Mouse (Mus musculus): ENCODE measurements around the gene Megf11. TPM values are rescaled to one million over a fixed set of nuclear protein-coding genes. Genes with fewer than 3 reads are reported as not detected.

Megf11 gene
- polyA plus RNA-seq, 1 experiment from 2014 or later, result 5.6 TPM

DNA sequence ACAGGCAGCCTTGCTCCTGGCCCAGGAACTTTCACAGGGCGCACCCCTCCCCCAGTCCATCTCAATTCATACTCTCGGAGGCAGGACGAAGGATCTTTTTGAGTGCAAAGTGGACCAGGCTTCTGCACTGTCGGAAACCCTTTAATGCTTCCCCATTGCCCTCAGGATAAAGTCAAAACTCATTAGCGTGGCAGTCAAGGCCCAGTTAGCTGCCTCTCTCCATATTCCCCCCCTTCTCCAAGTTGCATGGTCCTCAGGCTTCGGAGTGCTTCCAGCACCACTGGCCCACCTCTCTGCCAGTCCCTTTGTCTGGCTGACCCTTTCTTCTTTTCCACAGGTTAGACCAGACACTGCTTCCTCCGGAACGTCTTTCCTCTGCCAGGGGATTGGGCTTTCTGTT, 16.7 kb downstream of the Megf11 start:
- Histone ChIP-seq H3K36me3 (no peaks in the 10 kb centered on the region), H3K27me3 (ENCODE audit: insufficient read depth, poor library complexity, severe bottlenecking) (peaks cover 12% of the 10 kb centered on the region; the same call in 1 of the 2 replicates), H3K4me1 (replicated peaks) (0 out of 2 replicates have a peak, but pooled peaks cover 5% of the 10 kb centered on the region), H3K4me3 (no peak overlapping the region), H3K9me3 (no peaks in the 10 kb centered on the region), H3K27ac (no peak overlapping the region)
- 79% methylated on average over 8 of the region's 8 CpGs for WGBS
- no peak for DNase-seq (ENCODE audit: low spot score)

DNA sequence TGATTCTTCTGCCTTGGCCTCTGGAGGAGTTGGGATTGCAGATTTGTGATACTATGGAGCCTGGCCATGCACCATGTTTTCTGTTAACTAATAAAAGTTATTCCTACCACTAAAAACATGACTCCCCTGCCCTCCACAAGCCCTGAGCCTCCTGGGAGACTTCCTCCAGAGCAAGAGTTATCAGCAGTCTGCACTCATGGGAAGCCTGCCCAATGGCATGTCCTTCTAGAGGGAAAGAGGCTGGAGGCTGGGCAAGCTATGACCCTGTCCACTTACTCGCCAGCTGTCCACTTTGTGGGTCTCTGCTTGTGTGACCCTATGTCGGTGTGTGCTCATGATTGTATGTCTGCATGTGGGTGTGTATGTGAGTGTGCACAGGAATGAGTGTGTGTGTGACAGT, 21.4 kb downstream of the Megf11 start:
- Histone ChIP-seq H3K4me3 (no peak overlapping the region), H3K36me3 (no peaks in the 10 kb centered on the region), H3K27me3 (ENCODE audit: insufficient read depth, poor library complexity, severe bottlenecking) (0 out of 2 replicates have a peak, but pooled peaks cover 6% of the 10 kb centered on the region), H3K4me1 (replicated peaks) (0 out of 2 replicates have a peak, but pooled peaks cover 7% of the 10 kb centered on the region), H3K9me3 (no peaks in the 10 kb centered on the region), H3K27ac (no peak overlapping the region)
- DNase-seq (ENCODE audit: low spot score), result no peak
- WGBS, result 84% methylated on average over 2 of the region's 2 CpGs

DNA sequence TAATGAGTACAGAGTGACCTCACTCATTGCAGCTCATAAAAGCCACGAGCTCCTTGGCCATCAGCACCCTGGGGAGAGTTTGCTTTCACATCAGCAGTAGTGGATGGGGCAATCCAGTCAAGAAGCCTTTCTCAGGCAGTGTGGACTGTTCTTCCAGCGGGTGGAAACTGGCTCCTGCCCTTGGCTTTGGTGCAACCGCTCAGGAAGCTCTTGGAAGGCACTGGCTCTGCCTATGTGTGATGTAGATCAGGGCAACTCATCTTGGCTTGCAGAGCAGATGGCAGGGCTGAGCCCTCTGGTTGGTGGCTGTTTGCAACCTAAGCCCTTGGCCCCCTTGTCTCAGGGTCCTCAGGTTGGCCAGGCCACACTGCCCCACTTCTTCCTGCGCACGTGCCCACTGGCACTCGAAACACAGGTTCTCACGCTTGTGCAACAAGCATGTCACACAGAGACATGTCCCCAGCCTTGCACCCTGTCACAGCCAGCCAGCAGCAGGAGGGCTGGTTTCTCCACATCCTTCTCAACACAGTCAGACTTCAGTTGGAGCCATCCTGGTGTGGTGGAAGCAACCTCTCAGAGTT, 22.1 kb downstream of the Megf11 start:
- Histone ChIP-seq H3K9me3 (no peaks in the 10 kb centered on the region), H3K27ac (no peak overlapping the region), H3K36me3 (no peaks in the 10 kb centered on the region), H3K4me1 (replicated peaks) (0 out of 2 replicates have a peak, but pooled peaks cover 4% of the 10 kb centered on the region), H3K27me3 (ENCODE audit: insufficient read depth, poor library complexity, severe bottlenecking) (0 out of 2 replicates have a peak, but pooled peaks cover under 1% of the 10 kb centered on the region), H3K4me3 (no peak overlapping the region)
- DNase-seq (ENCODE audit: low spot score), result no peak
- 84% methylated on average over 7 of the region's 7 CpGs for WGBS

DNA sequence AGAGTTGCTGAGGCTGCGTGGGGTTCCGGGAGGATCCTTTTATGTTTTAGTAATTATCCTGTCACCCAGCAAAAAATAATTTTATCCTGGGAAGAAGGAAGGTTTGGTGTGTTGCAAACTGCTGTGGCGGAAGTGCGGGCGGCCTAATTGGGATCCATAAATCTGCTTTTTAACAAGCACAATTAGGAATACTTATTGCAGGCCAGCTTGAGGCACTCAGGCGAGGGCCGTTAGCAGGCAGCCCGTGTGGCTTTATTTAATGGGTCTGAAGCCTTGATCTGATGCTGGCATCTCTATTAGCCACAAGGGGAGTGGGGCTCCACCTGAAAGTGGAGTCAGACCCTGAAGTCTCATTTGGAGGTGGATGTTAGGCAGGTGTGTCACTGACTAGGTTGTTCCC, 23.4 kb downstream of the Megf11 start:
- H3K4me3 ChIP-seq, result no peak overlapping the region
- H3K36me3 ChIP-seq, result no peaks in the 10 kb centered on the region
- no peaks in the 10 kb centered on the region for H3K27me3 ChIP-seq (ENCODE audit: insufficient read depth, poor library complexity, severe bottlenecking)
- no peak overlapping the region for H3K27ac ChIP-seq
- 0 out of 2 replicates have a peak, but pooled peaks cover 4% of the 10 kb centered on the region for H3K4me1 ChIP-seq (replicated peaks)
- WGBS, result 88% methylated on average over 8 of the region's 8 CpGs
- DNase-seq (ENCODE audit: low spot score), result no peak
- no peaks in the 10 kb centered on the region for H3K9me3 ChIP-seq

DNA sequence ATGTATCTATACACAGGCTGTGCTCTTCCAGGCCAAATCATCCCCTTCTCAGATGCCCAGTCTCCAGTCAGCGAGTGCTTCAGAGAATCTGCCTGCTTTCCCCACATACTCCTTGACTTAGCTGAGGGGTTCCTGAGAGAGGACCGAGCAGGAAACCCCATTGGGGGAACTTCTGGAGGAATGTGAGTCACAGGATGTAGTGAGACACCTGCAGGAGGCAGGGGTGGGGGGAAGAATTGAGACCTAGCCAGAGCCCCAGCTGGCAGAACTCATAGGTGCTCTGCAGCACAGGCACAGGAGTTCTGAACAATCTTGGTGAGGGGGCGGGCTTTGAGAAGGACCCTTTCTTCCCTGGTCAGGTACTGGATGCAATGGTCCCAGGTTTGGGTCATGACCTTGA, 35.0 kb downstream of the Megf11 start:
- Histone ChIP-seq H3K9me3 (no peaks in the 10 kb centered on the region), H3K36me3 (no peaks in the 10 kb centered on the region), H3K4me1 (replicated peaks) (0 out of 2 replicates have a peak, but pooled peaks cover 4% of the 10 kb centered on the region), H3K4me3 (no peak overlapping the region), H3K27ac (no peak overlapping the region), H3K27me3 (ENCODE audit: insufficient read depth, poor library complexity, severe bottlenecking) (no peaks in the 10 kb centered on the region)
- no peak for DNase-seq (ENCODE audit: low spot score)
- WGBS, result 87% methylated on average over 3 of the region's 3 CpGs

DNA sequence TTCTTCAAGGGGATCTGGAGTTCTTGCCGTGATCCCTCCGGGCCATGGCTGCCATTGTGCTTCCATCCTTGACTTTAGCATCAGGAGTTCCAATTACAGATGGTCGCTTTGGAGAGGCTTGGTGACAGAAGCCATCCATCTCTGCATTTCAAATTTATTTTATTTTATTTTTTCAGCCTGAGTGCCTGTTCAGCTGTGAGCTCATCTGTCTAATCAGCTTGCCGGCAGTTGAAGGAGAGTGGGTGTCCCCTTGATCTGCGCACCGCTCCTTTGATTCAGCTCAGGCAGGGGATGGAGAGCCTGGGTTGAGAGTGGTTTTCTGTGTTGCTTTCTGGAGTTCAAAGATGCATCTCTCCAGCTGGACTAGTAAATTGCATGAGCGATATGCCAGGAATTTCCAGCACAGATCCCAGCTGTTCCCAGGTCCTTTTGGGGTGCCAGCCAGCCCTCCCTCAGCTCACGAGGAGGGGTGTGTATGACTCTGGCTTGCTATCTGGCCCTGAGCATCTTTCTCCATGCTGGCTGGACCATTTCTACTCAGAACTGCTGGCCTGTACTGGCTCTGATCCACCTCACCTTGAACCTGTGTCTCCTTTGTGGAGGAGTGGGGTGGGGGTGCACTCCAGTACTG, 36.7 kb downstream of the Megf11 start:
- Histone ChIP-seq H3K4me3 (no peak overlapping the region), H3K27me3 (ENCODE audit: insufficient read depth, poor library complexity, severe bottlenecking) (no peaks in the 10 kb centered on the region), H3K36me3 (no peaks in the 10 kb centered on the region), H3K9me3 (no peaks in the 10 kb centered on the region), H3K27ac (no peak overlapping the region), H3K4me1 (replicated peaks) (0 out of 2 replicates have a peak, but pooled peaks cover 4% of the 10 kb centered on the region)
- no peak for DNase-seq (ENCODE audit: low spot score)
- WGBS, result 85% methylated on average over 8 of the region's 8 CpGs

DNA sequence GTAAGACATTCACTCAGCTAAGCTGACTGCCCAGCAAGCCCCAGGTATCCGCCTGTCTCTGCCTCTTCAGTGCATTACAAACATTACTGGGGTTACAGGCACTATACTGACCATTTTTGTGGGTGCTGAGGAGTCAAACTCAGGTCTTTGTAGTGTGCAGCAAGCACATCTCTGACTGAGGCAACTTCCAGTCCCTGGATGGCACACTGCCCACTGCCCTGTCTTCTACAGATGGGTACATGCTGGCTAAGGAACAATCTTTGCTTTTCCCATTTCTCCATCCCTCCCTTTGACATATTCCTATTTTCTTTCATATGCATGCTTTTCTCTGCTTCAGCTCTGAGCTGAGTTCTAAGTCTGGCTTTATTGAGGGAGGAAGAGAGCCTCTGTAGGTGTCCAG, 38.5 kb downstream of the Megf11 start:
- H3K4me3 ChIP-seq, result no peak overlapping the region
- H3K27me3 ChIP-seq (ENCODE audit: insufficient read depth, poor library complexity, severe bottlenecking), result no peaks in the 10 kb centered on the region
- DNase-seq (ENCODE audit: low spot score), result no peak
- H3K9me3 ChIP-seq, result no peaks in the 10 kb centered on the region
- no peak overlapping the region for H3K27ac ChIP-seq
- H3K36me3 ChIP-seq, result no peaks in the 10 kb centered on the region
- WGBS, result 92% methylated on average over 1 of the region's 1 CpGs
- no peaks in the 10 kb centered on the region for H3K4me1 ChIP-seq (replicated peaks)

DNA sequence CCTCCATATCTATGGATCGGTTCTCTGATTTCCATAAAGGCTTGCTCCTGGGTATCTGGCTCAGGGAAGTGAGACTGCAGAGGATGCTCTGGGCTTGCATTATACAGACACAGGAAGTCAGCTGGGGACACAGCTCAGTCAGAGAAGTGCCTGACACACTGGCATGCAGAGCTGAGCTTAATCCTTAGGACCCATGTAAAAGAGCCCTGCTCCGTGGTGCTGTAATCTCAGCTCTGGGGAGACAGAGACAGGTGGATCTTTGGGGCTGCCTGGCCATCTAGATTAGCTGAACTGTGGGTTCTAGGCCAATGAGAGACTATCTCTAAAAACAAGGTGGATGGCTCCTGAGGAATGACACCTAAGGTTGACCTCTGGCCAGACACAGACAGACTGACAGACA, 50.7 kb downstream of the Megf11 start:
- WGBS, result 71% methylated on average over 2 of the region's 2 CpGs
- Histone ChIP-seq H3K27ac (no peak overlapping the region), H3K36me3 (no peaks in the 10 kb centered on the region), H3K4me1 (replicated peaks) (0 out of 2 replicates have a peak, but pooled peaks cover 2% of the 10 kb centered on the region), H3K27me3 (ENCODE audit: insufficient read depth, poor library complexity, severe bottlenecking) (no peaks in the 10 kb centered on the region), H3K9me3 (no peaks in the 10 kb centered on the region), H3K4me3 (no peak overlapping the region)
- DNase-seq (ENCODE audit: low spot score), result no peak

DNA sequence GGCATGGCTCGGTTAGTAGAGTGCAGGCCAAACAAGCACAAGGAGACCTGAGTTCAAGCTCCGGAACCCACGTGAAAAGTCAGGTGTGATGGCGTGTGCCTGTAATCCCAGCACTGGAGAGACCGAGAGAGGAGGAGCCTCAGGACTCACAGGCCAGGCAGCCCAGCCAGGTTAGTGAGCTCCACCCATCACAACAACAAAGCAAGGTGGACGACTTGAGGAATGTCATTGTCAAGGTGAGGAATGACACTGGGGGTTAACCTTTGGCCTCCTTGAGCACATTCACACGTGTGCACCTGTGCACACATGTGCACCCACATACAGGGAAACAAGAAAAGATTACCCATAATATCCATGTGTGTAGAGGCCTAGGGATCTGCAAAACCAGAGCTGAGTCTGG, 54.7 kb downstream of the Megf11 start:
- 84% methylated on average over 7 of the region's 7 CpGs for WGBS
- Histone ChIP-seq H3K27me3 (ENCODE audit: insufficient read depth, poor library complexity, severe bottlenecking) (no peaks in the 10 kb centered on the region; the same call in 1 of the 2 replicates), H3K27ac (no peak overlapping the region), H3K9me3 (no peaks in the 10 kb centered on the region), H3K4me3 (no peak overlapping the region), H3K36me3 (no peaks in the 10 kb centered on the region), H3K4me1 (replicated peaks) (0 out of 2 replicates have a peak, but pooled peaks cover 2% of the 10 kb centered on the region)
- DNase-seq (ENCODE audit: low spot score), result no peak

DNA sequence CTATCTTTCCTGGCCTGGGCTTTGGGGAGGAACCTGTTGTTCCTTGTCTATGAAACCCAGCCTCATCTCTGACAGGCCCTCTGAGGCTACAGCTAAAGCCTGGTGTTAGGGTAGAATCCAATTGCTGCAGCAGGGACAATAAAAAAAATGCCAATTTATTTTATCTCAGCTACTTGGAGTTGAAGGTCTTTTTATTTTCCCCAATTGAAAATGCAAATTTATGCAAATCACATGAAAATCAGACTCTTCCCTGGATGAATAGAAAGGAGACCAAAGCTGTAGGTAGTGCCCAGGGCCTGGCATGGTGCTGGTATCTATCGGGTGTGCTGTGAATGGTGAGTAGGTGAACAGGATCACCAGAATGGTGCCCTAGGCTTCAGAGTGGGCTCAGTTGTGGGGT, 60.6 kb downstream of the Megf11 start:
- WGBS, result 93% methylated on average over 1 of the region's 1 CpGs
- no peak for DNase-seq (ENCODE audit: low spot score)
- Histone ChIP-seq H3K27ac (no peak overlapping the region), H3K27me3 (ENCODE audit: insufficient read depth, poor library complexity, severe bottlenecking) (peaks cover 4% of the 10 kb centered on the region; the same call in 1 of the 2 replicates), H3K9me3 (no peaks in the 10 kb centered on the region), H3K4me3 (no peak overlapping the region), H3K4me1 (replicated peaks) (peaks cover 23% of the 10 kb centered on the region), H3K36me3 (no peaks in the 10 kb centered on the region)

DNA sequence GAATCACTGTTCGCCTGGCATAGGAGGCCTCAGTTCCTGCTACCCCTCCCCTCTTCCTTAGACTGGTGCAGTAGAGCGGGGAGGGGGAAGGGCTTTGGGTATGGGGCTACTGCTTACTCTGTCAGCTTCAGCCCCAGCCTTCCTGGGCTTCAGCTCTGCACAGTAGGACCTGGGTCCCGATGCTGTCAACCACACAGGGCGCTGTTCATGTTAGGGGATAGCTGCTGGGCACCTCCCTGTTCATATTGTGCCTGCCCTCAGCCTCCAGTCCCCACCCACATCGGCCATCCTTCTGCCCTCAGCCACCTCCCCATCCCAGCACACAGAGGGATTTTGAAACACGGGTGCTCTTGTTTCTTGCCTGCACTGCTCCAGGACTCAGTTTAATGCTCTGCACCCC, 61.6 kb downstream of the Megf11 start:
- Histone ChIP-seq H3K36me3 (no peaks in the 10 kb centered on the region), H3K9me3 (no peaks in the 10 kb centered on the region), H3K27me3 (ENCODE audit: insufficient read depth, poor library complexity, severe bottlenecking) (peaks cover 4% of the 10 kb centered on the region; the same call in 1 of the 2 replicates), H3K4me3 (no peak overlapping the region), H3K4me1 (replicated peaks) (peaks cover 23% of the 10 kb centered on the region), H3K27ac (peak overlapping the region; percentile 53; the same call in 1 of the 2 replicates)
- DNase-seq (ENCODE audit: low spot score), result peak; percentile 13
- WGBS, result 26% methylated on average over 6 of the region's 6 CpGs

DNA sequence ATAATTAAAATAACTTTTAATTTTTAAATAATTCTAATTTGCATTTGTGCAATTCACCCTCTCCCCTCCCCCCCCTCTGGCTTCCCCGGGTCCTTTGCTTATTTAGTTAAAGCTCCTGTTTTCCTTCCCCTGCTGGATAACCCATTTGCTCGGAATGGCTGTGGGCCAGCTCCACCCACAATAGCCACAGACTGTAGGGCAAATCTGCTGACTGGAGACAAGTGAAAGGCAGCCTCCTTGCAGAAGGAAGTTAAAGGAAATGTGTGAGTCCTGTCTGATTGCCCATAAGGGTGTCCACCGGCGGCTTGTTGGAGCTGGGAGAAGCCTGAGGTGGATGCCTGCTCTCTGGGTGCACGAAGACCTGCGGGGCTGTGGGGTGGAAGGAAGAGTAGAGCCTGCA, 62.1 kb downstream of the Megf11 start:
- H3K4me1 ChIP-seq (replicated peaks), result peaks cover 23% of the 10 kb centered on the region
- no peaks in the 10 kb centered on the region for H3K9me3 ChIP-seq
- H3K27ac ChIP-seq, result peak overlapping the region; percentile 53; the same call in 1 of the 2 replicates
- peaks cover 4% of the 10 kb centered on the region; the same call in 1 of the 2 replicates for H3K27me3 ChIP-seq (ENCODE audit: insufficient read depth, poor library complexity, severe bottlenecking)
- 48% methylated on average over 6 of the region's 6 CpGs for WGBS
- peak; percentile 12 for DNase-seq (ENCODE audit: low spot score)
- H3K4me3 ChIP-seq, result no peak overlapping the region
- no peaks in the 10 kb centered on the region for H3K36me3 ChIP-seq

DNA sequence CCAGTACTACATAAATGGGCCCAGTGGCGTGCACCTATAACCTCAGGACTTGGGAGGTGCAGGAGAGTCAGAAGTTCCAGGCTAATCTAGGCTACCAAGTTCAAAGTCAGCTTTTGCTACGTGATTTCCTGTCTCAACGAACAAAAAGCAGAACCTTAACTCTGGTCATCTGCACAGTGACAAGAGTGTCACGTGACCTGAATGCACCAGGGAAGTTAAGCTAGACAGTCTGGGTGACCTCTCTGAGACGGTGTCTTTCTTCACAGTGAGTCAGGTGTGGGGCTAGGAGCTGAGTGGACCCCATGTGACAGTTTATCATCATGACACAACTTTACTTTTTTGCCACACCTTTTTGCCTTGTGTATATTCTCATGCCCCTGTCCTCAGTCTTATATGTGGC, 67.3 kb downstream of the Megf11 start:
- Histone ChIP-seq H3K27me3 (ENCODE audit: insufficient read depth, poor library complexity, severe bottlenecking) (peaks cover 9% of the 10 kb centered on the region), H3K36me3 (no peaks in the 10 kb centered on the region), H3K27ac (no peak overlapping the region), H3K4me3 (no peak overlapping the region), H3K9me3 (no peaks in the 10 kb centered on the region), H3K4me1 (replicated peaks) (peaks cover 34% of the 10 kb centered on the region)
- no peak for DNase-seq (ENCODE audit: low spot score)
- 81% methylated on average over 5 of the region's 5 CpGs for WGBS
